Mouse (Mus musculus) embryonic stem cell, embryonic (primary cell): ENCODE data around the gene Ppp6c.

Source experiments
- CTCF ChIA-PET, 4 experiments: fragments of 300-600 bp in 2 of 4; fragments of 350-600 bp in 2 of 4; sonication (Branson Sonifier 250); formaldehyde crosslinking; loops; one replicate each; lab custom pipeline; 2022; ENCODE audit warnings: inconsistent platforms in 2 of 4; lab: Charles Lee
- POLR2A ChIA-PET, 4 experiments: fragments of 300-600 bp in 2 of 4; fragments of 350-600 bp in 2 of 4; sonication (Branson Sonifier 250); formaldehyde crosslinking; loops; one replicate each; lab custom pipeline; 2022; ENCODE audit warnings: antibody characterized with exemption in 4 of 4, inconsistent platforms in 1 of 4; lab: Charles Lee

Ppp6c gene

GRCm38 (mm10) chr2:39183587-39183986 is 42.7 kb downstream of the Ppp6c start:
- ChIA-PET POLR2A (interaction anchor here in 2 of 4 experiments (0.5 to 2.2 kb wide), 4 partner anchors 11 to 145 kb away, joined by 3 to 7 read pairs (median 4); partner anchors contain the start of gene Ppp6c (in 1 of the 2)), CTCF (interaction anchor here in 1 of 4 experiments (0.6 kb wide), 1 partner anchor 247 kb away, joined by 4 read pairs; no protein-coding TSS in a partner anchor)

GRCm38 (mm10) chr2:39160996-39161395 is 65.3 kb downstream of the Ppp6c start:
- ChIA-PET POLR2A (interaction anchor here in 2 of 4 experiments (0.6 to 1.2 kb wide), 4 partner anchors 11 to 92 kb away, joined by 3 to 4 read pairs (median 4); partner anchors contain the start of gene Scai (in 1 of the 2)), CTCF (interaction anchor here in 1 of 4 experiments (0.6 kb wide), 1 partner anchor 64 kb away, joined by 3 read pairs; no protein-coding TSS in a partner anchor)

GRCm38 (mm10) chr2:39157916-39158315 is 68.3 kb downstream of the Ppp6c start:
- CTCF ChIA-PET = interaction anchor here in 1 of 4 experiments (0.6 kb wide), 1 partner anchor 412 kb away, joined by 5 read pairs; no protein-coding TSS in a partner anchor
- POLR2A ChIA-PET = no interaction called here

- POLR2A ChIA-PET = no interaction called here
- CTCF ChIA-PET = no interaction called here
Observed at GRCm38 (mm10) chr2:39156821-39157220, 69.4 kb downstream of the Ppp6c start.

GRCm38 (mm10) chr2:39150943-39151342 is 75.3 kb downstream of the Ppp6c start:
- CTCF ChIA-PET = interaction anchor here in 1 of 4 experiments (0.6 kb wide), 1 partner anchor 178 kb away, joined by 4 read pairs; no protein-coding TSS in a partner anchor
- POLR2A ChIA-PET = interaction anchor here in 2 of 4 experiments (0.6 to 0.9 kb wide), 2 partner anchors 13 to 39 kb away, joined by 3 read pairs; no protein-coding TSS in a partner anchor

- ChIA-PET CTCF (no interaction called here), POLR2A (interaction anchor here in 2 of 4 experiments (0.6 to 0.8 kb wide), 3 partner anchors 9 to 160 kb away, joined by 3 to 5 read pairs (median 3); no protein-coding TSS in a partner anchor)
Observed at GRCm38 (mm10) chr2:39148075-39148474, 78.2 kb downstream of the Ppp6c start.

GRCm38 (mm10) chr2:39146469-39146868 is 79.8 kb downstream of the Ppp6c start:
- ChIA-PET POLR2A (no interaction called here), CTCF (no interaction called here)
